Mouse (Mus musculus) urinary bladder, postnatal 36 days (tissue): ENCODE results near the gene Clca3a1.

Experiments
- DNase-seq, 2 experiments: peaks; one replicate each; pipeline ENCODE4 v3.0.0; 2022; ENCODE audit warnings: low spot score in 2 of 2, mixed read lengths in 1 of 2

Clca3a1 gene

DNA sequence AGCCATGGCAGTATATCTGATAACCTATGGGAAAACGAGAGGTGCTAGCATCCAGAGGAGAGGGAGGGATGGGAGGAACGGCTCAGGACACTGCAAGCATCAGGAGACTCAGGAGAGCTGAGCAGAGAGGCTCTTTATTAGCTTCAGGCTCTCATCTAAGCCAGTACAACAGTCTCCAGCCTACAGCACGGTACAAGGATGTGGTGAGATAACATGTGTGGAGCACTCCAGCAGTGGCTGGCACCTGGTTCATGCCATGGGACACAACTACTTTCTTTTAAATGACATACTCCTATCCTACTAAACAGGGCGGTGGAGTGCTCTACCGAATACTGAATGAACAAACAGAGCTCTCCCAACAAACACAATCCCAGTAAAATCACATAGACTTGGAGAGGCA lies 79.2 kb downstream of the Clca3a1 start:
- DNase-seq, result no peak

DNA sequence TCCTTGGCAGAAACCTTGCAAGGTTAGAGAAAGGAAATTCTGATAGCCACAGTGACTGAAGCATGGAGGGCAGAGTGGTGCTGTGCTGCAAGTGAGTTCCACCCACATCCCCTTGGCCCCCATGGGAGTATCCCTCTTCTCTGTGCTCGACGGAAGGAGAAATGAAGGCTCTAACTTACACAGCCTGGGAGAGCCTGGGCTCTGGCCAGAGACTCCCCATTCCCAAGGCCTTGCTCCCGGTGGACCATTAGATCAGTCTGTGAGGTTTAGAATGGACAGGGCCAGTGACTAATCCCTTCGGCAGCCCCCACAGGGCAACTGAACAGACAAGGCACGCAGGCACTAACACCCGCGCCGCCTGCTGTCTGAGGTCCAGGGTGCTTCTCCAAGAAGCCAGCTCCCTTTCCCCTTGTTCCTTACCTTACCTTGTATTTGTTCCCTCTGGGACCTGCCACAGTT lies 81.0 kb downstream of the Clca3a1 start:
- no peak for DNase-seq
